Mouse (Mus musculus): ENCODE measurements at regions not wholly inside any gene's neighbourhood (a gene's known extent, or its start where the extent isn't known, plus 50 kb on each side); places are given as distances from the start of the nearest gene placed in this dataset.

- DNase-seq (ENCODE audit: extremely low spot score in 1 of 2, low spot score in 1 of 2) = no peak
These were observed 114.4 kb downstream of the Lca5 start for GRCm38 (mm10) chr9:83326437-83327086.

GRCm38 (mm10) chr9:83325910-83326309 is 115.0 kb downstream of the Lca5 start:
- peak; percentile 59 to 64 for DNase-seq (ENCODE audit: extremely low spot score in 1 of 2, low spot score in 1 of 2)

GRCm38 (mm10) chr9:83324336-83324735 is 116.6 kb downstream of the Lca5 start:
- DNase-seq (ENCODE audit: extremely low spot score in 1 of 2, low spot score in 1 of 2) = no peak

- DNase-seq (ENCODE audit: extremely low spot score in 1 of 2, low spot score in 1 of 2) = no peak
These were observed 117.8 kb downstream of the Lca5 start for GRCm38 (mm10) chr9:83322991-83323583.

- DNase-seq (ENCODE audit: extremely low spot score in 1 of 2, low spot score in 1 of 2) = no peak
These were observed 119.1 kb downstream of the Lca5 start for GRCm38 (mm10) chr9:83321793-83322192.

- DNase-seq (ENCODE audit: extremely low spot score in 1 of 2, low spot score in 1 of 2) = no peak
These were observed 120.1 kb downstream of the Lca5 start for GRCm38 (mm10) chr9:83320834-83321233.

GRCm38 (mm10) chr9:83316818-83317162 is 124.1 kb downstream of the Lca5 start:
- no peak for DNase-seq (ENCODE audit: extremely low spot score in 1 of 2, low spot score in 1 of 2)

GRCm38 (mm10) chr9:83315941-83316817 is 124.7 kb downstream of the Lca5 start:
- peak in 1 of 2 experiments; percentile 66 for DNase-seq (ENCODE audit: extremely low spot score in 1 of 2, low spot score in 1 of 2)

GRCm38 (mm10) chr9:83308771-83309170 is 132.2 kb downstream of the Lca5 start:
- no peak for DNase-seq (ENCODE audit: extremely low spot score in 1 of 2, low spot score in 1 of 2)

- DNase-seq (ENCODE audit: extremely low spot score in 1 of 2, low spot score in 1 of 2) = no peak
These were observed 132.8 kb downstream of the Lca5 start for GRCm38 (mm10) chr9:83308092-83308491.

GRCm38 (mm10) chr9:83307349-83307938 is 133.5 kb downstream of the Lca5 start:
- no peak for DNase-seq (ENCODE audit: extremely low spot score in 1 of 2, low spot score in 1 of 2)

- DNase-seq (ENCODE audit: extremely low spot score in 1 of 2, low spot score in 1 of 2) = no peak
These were observed 136.0 kb downstream of the Lca5 start for GRCm38 (mm10) chr9:83304925-83305324.

- DNase-seq (ENCODE audit: extremely low spot score in 1 of 2, low spot score in 1 of 2) = no peak
These were observed 140.4 kb downstream of the Lca5 start for GRCm38 (mm10) chr9:83300500-83300899.

GRCm38 (mm10) chr9:83300044-83300443 is 140.9 kb downstream of the Lca5 start:
- no peak for DNase-seq (ENCODE audit: extremely low spot score in 1 of 2, low spot score in 1 of 2)

- no peak for DNase-seq (ENCODE audit: extremely low spot score in 1 of 2, low spot score in 1 of 2)
These were observed 141.3 kb downstream of the Lca5 start for GRCm38 (mm10) chr9:83299623-83300022.

GRCm38 (mm10) chr9:83295453-83295852 is 145.5 kb downstream of the Lca5 start:
- DNase-seq (ENCODE audit: extremely low spot score in 1 of 2, low spot score in 1 of 2) = no peak

- no peak for DNase-seq (ENCODE audit: extremely low spot score in 1 of 2, low spot score in 1 of 2)
These were observed 146.5 kb downstream of the Lca5 start for GRCm38 (mm10) chr9:83294441-83294840.

GRCm38 (mm10) chr9:83284097-83284496 is 137.6 kb upstream of the Hmgn3 start:
- DNase-seq (ENCODE audit: extremely low spot score in 1 of 2, low spot score in 1 of 2) = no peak

GRCm38 (mm10) chr9:83283662-83284061 is 137.2 kb upstream of the Hmgn3 start:
- no peak for DNase-seq (ENCODE audit: extremely low spot score in 1 of 2, low spot score in 1 of 2)

GRCm38 (mm10) chr9:83283249-83283648 is 136.8 kb upstream of the Hmgn3 start:
- no peak for DNase-seq (ENCODE audit: extremely low spot score in 1 of 2, low spot score in 1 of 2)

GRCm38 (mm10) chr9:83277791-83278190 is 131.3 kb upstream of the Hmgn3 start:
- no peak for DNase-seq (ENCODE audit: extremely low spot score in 1 of 2, low spot score in 1 of 2)

All from layer of hippocampus, postnatal 25 days (tissue).